Mouse (Mus musculus) limb, embryonic 15.5 days (tissue): ENCODE data around the gene Muc3. TPM values are rescaled to one million over a fixed set of nuclear protein-coding genes. Genes with fewer than 3 reads are reported as not detected.

ENCODE experiments used
- ATAC-seq: fragments of 200-750 bp; cut with Nextera tagmentation; 2 replicates; pipeline ENCODE4 v1.8.0; 2017; ENCODE audit warnings: low read depth, moderate TSS enrichment; ENCODE audit not compliant: insufficient number of reproducible peaks, low FRiP score, low TSS enrichment
- H3K27ac ChIP-seq: fragments of 300-500 bp; sonication (generic); 2 replicates; pipeline ENCODE4 v1.5.1; 2015; ENCODE audit warnings: moderate library complexity, mild to moderate bottlenecking, inconsistent platforms
- H3K27me3 ChIP-seq: fragments of 300-500 bp; sonication (generic); 2 replicates; pipeline ENCODE4 v1.6.1; 2015; ENCODE audit warnings: inconsistent platforms
- H3K36me3 ChIP-seq: fragments of 300-500 bp; sonication (generic); 2 replicates; pipeline ENCODE4 v1.6.1; 2015; ENCODE audit warnings: inconsistent platforms
- H3K4me1 ChIP-seq: fragments of 300-500 bp; sonication (generic); 2 replicates; pipeline ENCODE4 v1.6.1; 2015; ENCODE audit warnings: inconsistent platforms
- H3K4me2 ChIP-seq: fragments of 300-500 bp; sonication (generic); 2 replicates; pipeline ENCODE4 v1.6.1; 2015; ENCODE audit warnings: mild to moderate bottlenecking, inconsistent platforms
- H3K4me3 ChIP-seq: fragments of 300-500 bp; sonication (generic); 2 replicates; pipeline ENCODE4 v1.5.1; 2015; ENCODE audit warnings: mild to moderate bottlenecking, inconsistent platforms
- H3K9ac ChIP-seq: fragments of 300-500 bp; sonication (generic); 2 replicates; pipeline ENCODE4 v1.6.1; 2015; ENCODE audit warnings: inconsistent platforms
- H3K9me3 ChIP-seq: fragments of 300-500 bp; sonication (generic); 2 replicates; pipeline ENCODE4 v1.6.1; 2016; ENCODE audit warnings: inconsistent platforms
- WGBS: fragments of 180-500 bp; shearing (Covaris S2); methylation state at CpG from one replicate; pipeline ENCODE4 v1.1.7; 2015; 5-methylcytosine and 5-hydroxymethylcytosine counted together
- polyA plus RNA-seq: library from polyadenylated mRNA; unstranded; fragments of >200 nt; fragmentation: Nextera tagmentation; extraction: Ambion mirVana; gene quantifications from 2 replicates; pipeline ENCODE4 v1.2.1, GENCODE M21; 2015

Muc3 gene
- polyA plus RNA-seq, 1 experiment from 2014 or later = not detected

- no peak overlapping the region for H3K9ac ChIP-seq
- H3K4me1 ChIP-seq = no peaks in the 10 kb centered on the region
- H3K4me2 ChIP-seq = no peak overlapping the region
- H3K27me3 ChIP-seq = no peaks in the 10 kb centered on the region
- no peak overlapping the region for H3K27ac ChIP-seq
- H3K9me3 ChIP-seq = no peaks in the 10 kb centered on the region
- H3K4me3 ChIP-seq = no peak overlapping the region
- WGBS = 73% methylated on average over 3 of the region's 3 CpGs
- H3K36me3 ChIP-seq = no peaks in the 10 kb centered on the region
- ATAC-seq = no peak
Measured at GRCm38 (mm10) chr5:137085731-137086130, 63.4 kb downstream of the Muc3 start.

GRCm38 (mm10) chr5:137085021-137085420, 64.1 kb downstream of the Muc3 start:
- Histone ChIP-seq H3K9me3 (no peaks in the 10 kb centered on the region), H3K27me3 (no peaks in the 10 kb centered on the region), H3K27ac (no peak overlapping the region), H3K36me3 (no peaks in the 10 kb centered on the region), H3K4me3 (no peak overlapping the region), H3K4me2 (no peak overlapping the region), H3K4me1 (no peaks in the 10 kb centered on the region), H3K9ac (no peak overlapping the region)
- WGBS = 80% methylated on average over 6 of the region's 6 CpGs
- ATAC-seq = no peak

Other genes with a start within 250 kb of the Muc3 start
- 56.2 and 60.5 TPM in 2 replicates for gene Ift22, start 241.2 kb downstream of the Muc3 start, polyA plus RNA-seq
- 228 and 240 TPM in 2 replicates for gene Fis1, start 196.0 kb downstream of the Muc3 start, polyA plus RNA-seq
- 0.15 and 1.0 TPM in 2 replicates for gene Cldn15, start 182.7 kb downstream of the Muc3 start, polyA plus RNA-seq
- 61.4 and 73.5 TPM in 2 replicates for gene Plod3, start 162.3 kb downstream of the Muc3 start, polyA plus RNA-seq
- 96.7 and 106 TPM in 2 replicates for gene Znhit1, start 161.3 kb downstream of the Muc3 start, polyA plus RNA-seq
- 0.06 and 0.09 TPM in 2 replicates for gene Vgf, start 122.9 kb downstream of the Muc3 start, polyA plus RNA-seq
- 161 and 178 TPM in 2 replicates for gene Ap1s1, start 103.2 kb downstream of the Muc3 start, polyA plus RNA-seq
- 0.52 and 0.65 TPM in 2 replicates for gene Serpine1, start 77.1 kb downstream of the Muc3 start, polyA plus RNA-seq
- gene Trim56, start 33.1 kb downstream of the Muc3 start, polyA plus RNA-seq = 7.6 and 8.8 TPM in 2 replicates
- gene Muc3a, start 63.1 kb upstream of the Muc3 start, polyA plus RNA-seq = 0.08 and 0.12 TPM in 2 replicates
- 11.3 and 25.3 TPM in 2 replicates for gene Ache, start 138.2 kb upstream of the Muc3 start, polyA plus RNA-seq
- gene Ufsp1, start 145.3 kb upstream of the Muc3 start, polyA plus RNA-seq = 6.7 and 11.3 TPM in 2 replicates
- 113 and 117 TPM in 2 replicates for gene Srrt, start 158.4 kb upstream of the Muc3 start, polyA plus RNA-seq
- gene Trip6, start 165.1 kb upstream of the Muc3 start, polyA plus RNA-seq = 109 and 110 TPM in 2 replicates
- 13.9 and 14.4 TPM in 2 replicates for gene Slc12a9, start 184.3 kb upstream of the Muc3 start, polyA plus RNA-seq
- 61.1 and 68.6 TPM in 2 replicates for gene Ephb4, start 200.8 kb upstream of the Muc3 start, polyA plus RNA-seq